Mouse (Mus musculus): ENCODE results near the gene Rsg1.

DNA sequence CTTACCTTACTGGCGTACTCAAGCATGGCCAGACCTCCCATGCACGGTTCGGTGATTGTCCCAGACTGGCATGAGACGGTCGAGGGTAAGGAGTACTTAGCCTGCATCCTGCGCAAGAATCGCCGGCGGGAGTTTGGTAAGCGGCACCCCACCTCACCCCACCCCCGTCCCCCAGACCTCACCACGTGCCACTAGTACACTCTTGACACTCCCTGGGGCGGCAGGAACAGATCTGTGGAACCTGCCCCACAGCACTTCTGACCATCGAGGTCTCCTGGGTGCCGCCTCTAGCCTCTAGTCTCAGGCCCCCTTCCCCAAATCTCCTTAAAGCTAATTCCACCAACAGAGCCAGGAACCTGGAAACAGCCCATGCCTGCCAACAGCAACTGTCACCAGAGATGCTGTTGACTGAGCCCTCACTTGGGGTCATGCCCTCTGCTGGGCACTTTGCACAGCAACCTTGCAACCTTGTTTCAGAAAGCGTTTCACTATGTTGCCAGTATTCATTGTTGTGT lies 638 bp downstream of the Rsg1 start:
- TF ChIP-seq POLR2A (IDR thresholded peaks at IDR 0.05; ENCODE audit: insufficient read depth, low read depth, low read length): no peak
- no peak for TF ChIP-seq CTCF (IDR thresholded peaks at IDR 0.05; ENCODE audit: insufficient read depth, low read depth, low read length)
